Mouse (Mus musculus): ENCODE data around the gene Bad. TPM values are rescaled to one million over a fixed set of nuclear protein-coding genes. Genes with fewer than 3 reads are reported as not detected.

Bad gene
- polyA plus RNA-seq, 1 experiment from 2014 or later, result 99.1 TPM

- WGBS, result 86% methylated on average over 9 of the region's 9 CpGs
- no peak for ATAC-seq (ENCODE audit: low FRiP score, low read depth)
- Histone ChIP-seq H3K9ac (no peak overlapping the region), H3K4me3 (no peak overlapping the region), H3K27me3 (no peaks in the 10 kb centered on the region), H3K4me2 (no peak overlapping the region), H3K27ac (replicated peaks) (no peak overlapping the region), H3K4me1 (replicated peaks) (peaks cover 45% of the 10 kb centered on the region), H3K36me3 (peaks cover 18% of the 10 kb centered on the region), H3K9me3 (no peaks in the 10 kb centered on the region)
Observed at GRCm38 (mm10) chr19:6997721-6998290, 56.1 kb downstream of the Bad start.

GRCm38 (mm10) chr19:6999360-7000063 lies 57.9 kb downstream of the Bad start:
- peaks cover 31% of the 10 kb centered on the region for H3K4me1 ChIP-seq (replicated peaks)
- H3K4me3 ChIP-seq, result no peak overlapping the region
- H3K4me2 ChIP-seq, result no peak overlapping the region
- H3K36me3 ChIP-seq, result peaks cover 18% of the 10 kb centered on the region
- ATAC-seq (ENCODE audit: low FRiP score, low read depth), result no peak
- H3K27me3 ChIP-seq, result no peaks in the 10 kb centered on the region
- H3K9ac ChIP-seq, result no peak overlapping the region
- no peak overlapping the region for H3K27ac ChIP-seq (replicated peaks)
- 93% methylated on average over 19 of the region's 19 CpGs for whole genome bisulfite sequencing
- no peaks in the 10 kb centered on the region for H3K9me3 ChIP-seq

Small RNAs within 50 kb of the gene (microRNA-seq; reads per million reads assigned to microRNA genes)
- 2.6 reads per million, percentile 9 among the genes with 10 or more reads in this experiment for gene Mir6990

Other genes starting within 250 kb of the Bad start
- 13.3 and 15.8 TPM in 2 replicates for gene Rps6ka4, start 101.2 kb upstream of the Bad start, polyA plus RNA-seq (2015; fragmentation: Nextera tagmentation; extraction: Ambion mirVana)
- gene Ccdc88b, start 83.7 kb upstream of the Bad start, polyA plus RNA-seq (2015; fragmentation: Nextera tagmentation; extraction: Ambion mirVana), result 0.79 and 1.1 TPM in 2 replicates
- gene Trmt112, start 32.2 kb upstream of the Bad start, polyA plus RNA-seq (2015; fragmentation: Nextera tagmentation; extraction: Ambion mirVana), result 104 TPM in 2 replicates
- 375 and 392 TPM in 2 replicates for gene Prdx5, start 31.8 kb upstream of the Bad start, polyA plus RNA-seq (2015; fragmentation: Nextera tagmentation; extraction: Ambion mirVana)
- gene Esrra, start 20.0 kb upstream of the Bad start, polyA plus RNA-seq (2015; fragmentation: Nextera tagmentation; extraction: Ambion mirVana), result 17.5 and 18.7 TPM in 2 replicates
- 2.0 and 3.1 TPM in 2 replicates for gene Catsperz, start 16.5 kb upstream of the Bad start, polyA plus RNA-seq (2015; fragmentation: Nextera tagmentation; extraction: Ambion mirVana)
- gene Kcnk4, start 7.3 kb upstream of the Bad start, polyA plus RNA-seq (2015; fragmentation: Nextera tagmentation; extraction: Ambion mirVana), result 9.0 and 13.1 TPM in 2 replicates
- gene Gpr137, start 619 bp downstream of the Bad start, polyA plus RNA-seq (2015; fragmentation: Nextera tagmentation; extraction: Ambion mirVana), result 64.0 and 79.2 TPM in 2 replicates
- 210 and 211 TPM in 2 replicates for gene Ppp1r14b, start 33.1 kb downstream of the Bad start, polyA plus RNA-seq (2015; fragmentation: Nextera tagmentation; extraction: Ambion mirVana)
- gene Plcb3, start 34.6 kb downstream of the Bad start, polyA plus RNA-seq (2015; fragmentation: Nextera tagmentation; extraction: Ambion mirVana), result 13.6 and 14.0 TPM in 2 replicates
- 147 and 160 TPM in 2 replicates for gene Fkbp2, start 38.6 kb downstream of the Bad start, polyA plus RNA-seq (2015; fragmentation: Nextera tagmentation; extraction: Ambion mirVana)
- gene Vegfb, start 45.8 kb downstream of the Bad start, polyA plus RNA-seq (2015; fragmentation: Nextera tagmentation; extraction: Ambion mirVana), result 63.9 and 67.5 TPM in 2 replicates
- gene Dnajc4, start 50.7 kb downstream of the Bad start, polyA plus RNA-seq (2015; fragmentation: Nextera tagmentation; extraction: Ambion mirVana), result 23.7 and 24.2 TPM in 2 replicates
- 22.8 and 23.9 TPM in 2 replicates for gene Nudt22, start 54.3 kb downstream of the Bad start, polyA plus RNA-seq (2015; fragmentation: Nextera tagmentation; extraction: Ambion mirVana)
- gene Trpt1, start 54.3 kb downstream of the Bad start, polyA plus RNA-seq (2015; fragmentation: Nextera tagmentation; extraction: Ambion mirVana), result 21.5 and 21.8 TPM in 2 replicates
- 4.5 and 5.2 TPM in 2 replicates for gene Fermt3, start 77.6 kb downstream of the Bad start, polyA plus RNA-seq (2015; fragmentation: Nextera tagmentation; extraction: Ambion mirVana)
- gene Stip1, start 98.1 kb downstream of the Bad start, polyA plus RNA-seq (2015; fragmentation: Nextera tagmentation; extraction: Ambion mirVana), result 218 and 229 TPM in 2 replicates
- 5.5 and 6.1 TPM in 2 replicates for gene Macrod1, start 114.9 kb downstream of the Bad start, polyA plus RNA-seq (2015; fragmentation: Nextera tagmentation; extraction: Ambion mirVana)
- 9.8 and 11.1 TPM in 2 replicates for gene Flrt1, start 163.9 kb downstream of the Bad start, polyA plus RNA-seq (2015; fragmentation: Nextera tagmentation; extraction: Ambion mirVana)

Data from hindbrain, embryonic 15.5 days (tissue).